Mouse (Mus musculus) gastrocnemius, postnatal 36 days (tissue): ENCODE measurements around the gene Hist1h4a. TPM values are rescaled to one million over a fixed set of nuclear protein-coding genes. Genes with fewer than 3 reads are reported as not detected.
"Not testable (repeated sequence)": the region's sequence is repeated elsewhere in the genome, so short reads cannot be mapped to it uniquely, and the experiment has no call there.

ENCODE experiments used
- DNase-seq, 2 experiments: peaks; one replicate each; pipeline ENCODE4 v3.0.0; 2022
- intact Hi-C: fragments of 180-260 bp; cut with DNase I; formaldehyde crosslinking; loops from one replicate; pipeline ENCODE4 v1.15.1; 2025
- microRNA-seq, 2 experiments: library from miRNA; unstranded; fragments of <30 nt; microRNA quantifications; one replicate each; pipeline ENCODE4 v1.2.0; 2021
- total RNA-seq, 2 experiments: library from RNA; stranded (reverse); gene quantifications; 2 replicates each; pipeline ENCODE4 v1.2.3; 2021

The Hist1h4a gene
- total RNA-seq, 2 experiments from 2014 or later, result 6.4 to 7.2 TPM

GRCm38 (mm10) chr13:23724239-23724638, 36.8 kb downstream of the Hist1h4a start:
- DNase-seq, result no peak
- intact Hi-C loops, result no loop called here

DNA sequence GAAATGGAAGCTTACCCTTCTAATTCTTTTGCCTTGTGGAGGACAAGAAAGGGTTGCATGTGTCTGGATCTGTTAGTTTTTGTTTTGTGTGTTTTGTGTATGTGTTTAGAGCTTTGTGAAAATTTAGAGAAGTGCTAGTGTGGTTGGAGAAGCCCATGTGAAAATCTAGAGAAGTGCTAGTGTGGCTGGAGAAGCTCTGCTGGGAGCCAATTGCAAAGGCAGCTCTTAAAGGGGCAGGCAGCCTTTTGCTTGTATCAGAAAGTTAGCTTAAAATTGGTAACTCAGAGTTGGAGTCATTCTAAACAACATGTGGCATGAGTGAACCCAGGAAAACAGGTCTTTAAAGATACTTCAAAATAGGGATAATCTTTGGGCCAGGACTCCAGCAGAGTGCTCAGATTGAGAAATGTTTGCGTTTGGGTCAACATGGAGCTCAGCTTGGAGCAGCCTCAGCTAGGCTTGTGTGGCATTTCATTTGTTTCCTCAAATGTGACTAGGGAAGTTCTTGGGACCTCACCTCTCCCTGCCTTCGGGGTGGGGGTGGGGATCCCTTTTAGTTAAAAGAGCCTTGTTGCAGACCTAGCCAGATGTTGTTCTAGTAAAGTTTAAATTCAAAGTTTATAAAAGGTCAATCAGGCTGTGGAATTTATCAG, 43.3 kb downstream of the Hist1h4a start:
- intact Hi-C loops, DNase-seq: not testable (repeated sequence)

GRCm38 (mm10) chr13:23717176-23717575, 43.9 kb downstream of the Hist1h4a start:
- intact Hi-C loops, result no loop called here
- DNase-seq, result no peak

DNA sequence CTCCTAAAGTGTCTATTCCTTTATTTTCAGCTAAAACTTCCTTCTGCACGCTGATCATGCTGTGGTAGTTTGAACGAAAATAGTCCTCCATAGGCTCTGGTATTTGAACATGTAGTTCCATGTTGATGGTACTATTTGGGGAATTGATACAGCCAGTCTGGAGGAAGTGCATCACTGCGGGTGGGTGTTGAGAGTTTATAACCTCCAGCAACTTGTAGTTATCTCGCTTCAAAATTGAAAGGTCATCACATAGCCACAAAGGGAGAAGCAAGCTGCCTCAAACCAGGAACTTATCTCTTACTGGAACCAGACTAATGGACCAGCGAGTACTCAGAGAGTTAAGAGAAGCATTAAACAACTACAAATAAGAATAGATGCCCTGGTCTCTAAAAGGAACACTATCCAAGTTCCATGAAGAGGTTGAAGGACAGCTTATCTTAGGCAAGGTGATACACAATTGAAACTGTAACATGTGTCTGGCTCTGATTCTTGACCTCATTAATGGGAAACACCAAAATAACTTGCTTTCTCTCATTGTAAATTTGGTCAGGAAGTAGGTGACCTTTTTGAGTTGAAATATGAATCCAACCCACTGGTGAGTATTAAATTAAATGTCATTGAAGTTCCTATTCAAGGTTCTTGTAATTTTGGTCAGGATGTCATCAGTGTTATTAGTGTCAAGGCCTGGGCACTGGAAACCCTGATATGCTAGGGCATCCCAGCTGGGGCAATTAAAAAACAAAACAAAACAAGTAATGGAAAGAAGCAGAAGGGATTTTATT, 44.6 kb downstream of the Hist1h4a start:
- intact Hi-C loops, result no loop called here
- no peak for DNase-seq

Small RNA genes lying within 50 kb of the gene (microRNA-seq; reads per million reads assigned to microRNA genes)
- gene Gm44314 (0 reads per million in 2 experiments), gene Gm44484 (0 reads per million in 2 experiments)

Other genes starting within 250 kb of the Hist1h4a start
- 100 to 1,000 TPM; 130 to 153 TPM for gene Hist1h4h, start 230.2 kb downstream of the Hist1h4a start, total RNA-seq
- 10 to 100 TPM in 1 of 2 experiments, 1 to 10 TPM in 1; 7.7 to 11.5 TPM for gene Hist1h2af, start 227.3 kb downstream of the Hist1h4a start, total RNA-seq
- gene Hist1h3g, start 225.8 kb downstream of the Hist1h4a start, total RNA-seq, result 1 to 10 TPM; 2.8 to 5.0 TPM
- gene Hist1h2bh, start 217.8 kb downstream of the Hist1h4a start, total RNA-seq, result 1 to 10 TPM; 1.7 to 2.1 TPM
- 1 to 10 TPM; 5.5 to 6.4 TPM for gene Hist1h3f, start 217.2 kb downstream of the Hist1h4a start, total RNA-seq
- gene Hist1h4f, start 209.6 kb downstream of the Hist1h4a start, total RNA-seq, result 10 to 100 TPM; 12.5 to 22.4 TPM
- gene Hist1h1d, start 208.0 kb downstream of the Hist1h4a start, total RNA-seq, result 1 to 10 TPM; 1.6 to 2.0 TPM
- gene Hist1h3e, start 198.9 kb downstream of the Hist1h4a start, total RNA-seq, result 10 to 100 TPM; 11.9 to 17.0 TPM
- gene Hist1h2ae, start 190.0 kb downstream of the Hist1h4a start, total RNA-seq, result 1 to 10 TPM; 1.6 to 2.8 TPM
- gene Hist1h2bg, start 189.8 kb downstream of the Hist1h4a start, total RNA-seq, result 10 to 100 TPM; 15.3 to 21.1 TPM
- 1 to 10 TPM; 7.5 to 8.5 TPM for gene Hist1h2bf, start 187.0 kb downstream of the Hist1h4a start, total RNA-seq
- gene Hist1h2ad, start 186.8 kb downstream of the Hist1h4a start, total RNA-seq, result 1 to 10 TPM; 1.2 to 2.2 TPM
- gene Hist1h3d, start 185.5 kb downstream of the Hist1h4a start, total RNA-seq, result 1 to 10 TPM; 2.8 to 4.8 TPM
- 10 to 100 TPM; 39.6 to 39.7 TPM for gene Hist1h4d, start 179.6 kb downstream of the Hist1h4a start, total RNA-seq
- gene Hist1h2be, start 140.1 kb downstream of the Hist1h4a start, total RNA-seq, result 10 to 100 TPM; 16.6 to 18.7 TPM
- 10 to 100 TPM; 42.9 to 50.8 TPM for gene Hist1h1e, start 138.7 kb downstream of the Hist1h4a start, total RNA-seq
- 1 to 10 TPM; 1.3 to 1.4 TPM for gene Hist1h2ac, start 77.3 kb downstream of the Hist1h4a start, total RNA-seq
- gene Hist1h2bc, start 77.0 kb downstream of the Hist1h4a start, total RNA-seq, result 10 to 100 TPM; 65.6 to 72.3 TPM
- gene Hist1h1t, start 65.4 kb downstream of the Hist1h4a start, total RNA-seq, result not detected
- gene Hist1h4c, start 62.8 kb downstream of the Hist1h4a start, total RNA-seq, result 10 to 100 TPM; 62.8 to 75.7 TPM
- 10 to 100 TPM; 17.6 to 27.0 TPM for gene Hfe, start 50.4 kb downstream of the Hist1h4a start, total RNA-seq
- 100 to 1,000 TPM; 188 to 225 TPM for gene Hist1h1c, start 22.4 kb downstream of the Hist1h4a start, total RNA-seq
- 1 to 10 TPM; 4.5 to 4.6 TPM for gene Hist1h3c, start 15.6 kb downstream of the Hist1h4a start, total RNA-seq
- 1 to 10 TPM; 5.1 to 7.0 TPM for gene Hist1h2bb, start 14.5 kb downstream of the Hist1h4a start, total RNA-seq
- gene Hist1h2ab, start 10.1 kb downstream of the Hist1h4a start, total RNA-seq, result 10 to 100 TPM in 1 of 2 experiments, 1 to 10 TPM in 1; 9.4 to 10.3 TPM
- gene Hist1h3b, start 9.0 kb downstream of the Hist1h4a start, total RNA-seq, result 10 to 100 TPM; 14.2 to 14.3 TPM
- 1 to 10 TPM; 5.8 to 8.4 TPM for gene Hist1h4b, start 4.2 kb downstream of the Hist1h4a start, total RNA-seq
- gene Hist1h3a, start 1.2 kb upstream of the Hist1h4a start, total RNA-seq, result 10 to 100 TPM in 1 of 2 experiments, 1 to 10 TPM in 1; 9.9 to 14.4 TPM
- 1 to 10 TPM; 5.6 to 7.4 TPM for gene Hist1h1a, start 2.4 kb upstream of the Hist1h4a start, total RNA-seq
- not detected for gene Trim38, start 8.7 kb upstream of the Hist1h4a start, total RNA-seq
- gene Slc17a2, start 45.8 kb upstream of the Hist1h4a start, total RNA-seq, result not detected
- not detected for gene Slc17a3, start 78.2 kb upstream of the Hist1h4a start, total RNA-seq
- gene Slc17a1, start 106.5 kb upstream of the Hist1h4a start, total RNA-seq, result not detected
- gene Slc17a4, start 153.8 kb upstream of the Hist1h4a start, total RNA-seq, result not detected
- gene Hist1h2ba, start 172.9 kb upstream of the Hist1h4a start, total RNA-seq, result not detected
- not detected for gene Hist1h2aa, start 173.2 kb upstream of the Hist1h4a start, total RNA-seq
- gene Scgn, start 230.0 kb upstream of the Hist1h4a start, total RNA-seq, result not detected